Mouse (Mus musculus) lung, postnatal 14 days (tissue): ENCODE data around the gene Olfr1302.

Experiments used
- DNase-seq: peaks from one replicate; pipeline ENCODE4 v3.0.0; 2021

The Olfr1302 gene

GRCm38 (mm10) chr2:111777129-111777528 is at the start of gene Olfr1302:
Gene Olfr1302 (plus strand): TSS chr2:111777429.
- DNase-seq = no peak

- no peak for DNase-seq
Measured at GRCm38 (mm10) chr2:111750706-111751105, 26.5 kb upstream of the Olfr1302 start, which contains the start of gene Olfr1301. Gene Olfr1301 (plus strand): TSS chr2:111751006.

GRCm38 (mm10) chr2:111812936-111813335 is 35.7 kb downstream of the Olfr1302 start:
- no peak for DNase-seq

- DNase-seq = no peak
Measured at GRCm38 (mm10) chr2:111820240-111820639, 43.0 kb downstream of the Olfr1302 start, which contains the start of gene Olfr1303. Gene Olfr1303 (minus strand): TSS chr2:111820340.
